Mouse (Mus musculus) stomach, postnatal 0 days (tissue): ENCODE measurements at regions not wholly inside any gene's neighbourhood (a gene's known extent, or its start where the extent isn't known, plus 50 kb on each side); places are given as distances from the start of the nearest gene placed in this dataset.

ENCODE experiments used
- ATAC-seq: fragments of 200-750 bp; cut with Nextera tagmentation; 2 replicates; pipeline ENCODE4 v1.8.0; 2017; ENCODE audit not compliant: low FRiP score, low TSS enrichment
- DNase-seq: peaks from one replicate; pipeline ENCODE4 v3.0.0-alpha.2; 2016; ENCODE audit warnings: low spot score
- H3K27ac ChIP-seq: fragments of 300-500 bp; sonication (generic); replicated peaks from 2 replicates; pipeline ENCODE4 v1.5.1; 2014; ENCODE audit warnings: mild to moderate bottlenecking, control low read depth
- H3K27me3 ChIP-seq: fragments of 300-500 bp; sonication (generic); 2 replicates; pipeline ENCODE4 v1.6.1; 2014; ENCODE audit warnings: low read length; ENCODE audit not compliant: control insufficient read depth, insufficient read depth
- H3K36me3 ChIP-seq: fragments of 300-500 bp; sonication (generic); 2 replicates; pipeline ENCODE4 v1.6.1; 2014; ENCODE audit warnings: low read length, mixed read lengths; ENCODE audit not compliant: control insufficient read depth, insufficient read depth
- H3K4me1 ChIP-seq: fragments of 300-500 bp; sonication (generic); replicated peaks from 2 replicates; pipeline ENCODE4 v1.6.1; 2014; ENCODE audit warnings: antibody characterized with exemption; ENCODE audit not compliant: control insufficient read depth, insufficient read depth
- H3K4me2 ChIP-seq: fragments of 300-500 bp; sonication (generic); replicated peaks from 2 replicates; pipeline ENCODE4 v1.6.1; 2014; ENCODE audit warnings: low read depth, mild to moderate bottlenecking, control low read depth, moderate library complexity
- H3K4me3 ChIP-seq: fragments of 300-500 bp; sonication (generic); 2 replicates; pipeline ENCODE4 v1.5.1; 2014; ENCODE audit warnings: low read depth, low read length, control low read depth
- H3K9ac ChIP-seq: fragments of 300-500 bp; sonication (generic); 2 replicates; pipeline ENCODE4 v1.6.1; 2014; ENCODE audit warnings: mild to moderate bottlenecking, low read length, control low read depth, mixed read lengths
- H3K9me3 ChIP-seq: fragments of 300-500 bp; sonication (generic); 2 replicates; pipeline ENCODE4 v1.6.1; 2016; ENCODE audit warnings: low read length; ENCODE audit not compliant: control insufficient read depth
- CTCF ChIP-seq: IDR thresholded peaks from 2 replicates; pipeline ENCODE4 v1.5.1; 2016; ENCODE audit warnings: antibody characterized with exemption, low read depth, mild to moderate bottlenecking, moderate library complexity
- EP300 ChIP-seq: optimal IDR thresholded peaks from 2 replicates; pipeline ENCODE3; 2016; ENCODE audit warnings: antibody characterized with exemption
- WGBS: fragments of 180-500 bp; shearing (Covaris S2); extraction: QIAGEN DNeasy Blood & Tissue Kit; methylation state at CpG from one replicate; pipeline ENCODE4 v1.1.7; 2014; 5-methylcytosine and 5-hydroxymethylcytosine counted together

- no peak overlapping the region for H3K27ac ChIP-seq
- H3K27me3 ChIP-seq: no peaks in the 10 kb centered on the region
- WGBS: 69% methylated on average over 13 of the region's 13 CpGs
- no peaks in the 10 kb centered on the region for H3K4me1 ChIP-seq
- no peak for ATAC-seq
- no peaks in the 10 kb centered on the region for H3K9me3 ChIP-seq
- H3K4me2 ChIP-seq: no peak overlapping the region
- DNase-seq: no peak
- H3K36me3 ChIP-seq: no peaks in the 10 kb centered on the region
- TF ChIP-seq CTCF: peak; percentile 59
- TF ChIP-seq EP300: no peak
- H3K9ac ChIP-seq: no peak overlapping the region
- H3K4me3 ChIP-seq: no peak overlapping the region
Observed at GRCm38 (mm10) chr1:185754486-185755290, 300.0 kb downstream of the Slc30a10 start.

- DNase-seq (no peak), ATAC-seq (no peak)
- Histone ChIP-seq H3K4me2 (no peak overlapping the region), H3K4me3 (no peak overlapping the region), H3K9me3 (no peaks in the 10 kb centered on the region), H3K36me3 (no peaks in the 10 kb centered on the region), H3K4me1 (no peaks in the 10 kb centered on the region), H3K9ac (no peak overlapping the region), H3K27ac (no peak overlapping the region), H3K27me3 (no peaks in the 10 kb centered on the region)
- no peak for TF ChIP-seq EP300
- TF ChIP-seq CTCF: no peak
- 67% methylated on average over 2 of the region's 2 CpGs for WGBS
Observed at GRCm38 (mm10) chr1:185757376-185757775, 302.7 kb downstream of the Slc30a10 start.

- Histone ChIP-seq H3K9me3 (no peaks in the 10 kb centered on the region), H3K36me3 (no peaks in the 10 kb centered on the region)
Observed at GRCm38 (mm10) chr1:185774202-185774601, 319.6 kb downstream of the Slc30a10 start.

GRCm38 (mm10) chr1:185779604-185780003, 325.0 kb downstream of the Slc30a10 start:
- TF ChIP-seq EP300 (no peak), CTCF (no peak)
- no peak overlapping the region for H3K9ac ChIP-seq
- no peak for ATAC-seq
- DNase-seq: no peak
- H3K4me2 ChIP-seq: no peak overlapping the region
- no peak overlapping the region for H3K4me3 ChIP-seq
- no peaks in the 10 kb centered on the region for H3K4me1 ChIP-seq
- 73% methylated on average over 4 of the region's 4 CpGs for WGBS
- H3K9me3 ChIP-seq: no peaks in the 10 kb centered on the region
- H3K27ac ChIP-seq: no peak overlapping the region
- no peaks in the 10 kb centered on the region for H3K36me3 ChIP-seq
- H3K27me3 ChIP-seq: no peaks in the 10 kb centered on the region

More at GRCm38 (mm10) chr1:185774202-185774601, 319.6 kb downstream of the Slc30a10 start:
- H3K4me3 ChIP-seq: no peak overlapping the region
- TF ChIP-seq CTCF: no peak
- TF ChIP-seq EP300: no peak
- no peak overlapping the region for H3K4me2 ChIP-seq
- DNase-seq (no peak), ATAC-seq (no peak)
- H3K9ac ChIP-seq: no peak overlapping the region
- no peak overlapping the region for H3K27ac ChIP-seq
- no peaks in the 10 kb centered on the region for H3K27me3 ChIP-seq
- H3K4me1 ChIP-seq: no peaks in the 10 kb centered on the region
- 35% methylated on average over 3 of the region's 3 CpGs for WGBS

- H3K9ac ChIP-seq: no peak overlapping the region
- H3K4me3 ChIP-seq: no peak overlapping the region
- DNase-seq (no peak), ATAC-seq (no peak)
- no peak overlapping the region for H3K27ac ChIP-seq
- WGBS: 95% methylated on average over 3 of the region's 3 CpGs
- TF ChIP-seq EP300 (no peak), CTCF (no peak)
- no peaks in the 10 kb centered on the region for H3K27me3 ChIP-seq
- H3K36me3 ChIP-seq: no peaks in the 10 kb centered on the region
- H3K9me3 ChIP-seq: no peaks in the 10 kb centered on the region
- H3K4me1 ChIP-seq: no peaks in the 10 kb centered on the region
- no peak overlapping the region for H3K4me2 ChIP-seq
Observed at GRCm38 (mm10) chr1:185802156-185802555, 315.0 kb downstream of the Lyplal1 start.

- Histone ChIP-seq H3K27me3 (no peaks in the 10 kb centered on the region), H3K9me3 (no peaks in the 10 kb centered on the region), H3K4me2 (no peak overlapping the region), H3K36me3 (no peaks in the 10 kb centered on the region), H3K4me3 (no peak overlapping the region), H3K4me1 (no peaks in the 10 kb centered on the region), H3K27ac (no peak overlapping the region), H3K9ac (no peak overlapping the region)
- WGBS: 86% methylated on average over 3 of the region's 3 CpGs
- no peak for DNase-seq
- peak; percentile 45; the same call in 1 of the 2 replicates for TF ChIP-seq CTCF
- TF ChIP-seq EP300: no peak
- no peak for ATAC-seq
Observed at GRCm38 (mm10) chr1:185814901-185815300, 302.2 kb downstream of the Lyplal1 start.
